Mouse (Mus musculus) liver, embryonic 16.5 days (tissue): Measurements from ENCODE around the gene Srp72. TPM values are rescaled to one million over a fixed set of nuclear protein-coding genes. Genes with fewer than 3 reads are reported as not detected.

Experiments
- ATAC-seq: fragments of 200-750 bp; cut with Nextera tagmentation; 2 replicates; pipeline ENCODE4 v1.8.0; 2017; ENCODE audit warnings: low read depth, mild to moderate bottlenecking, moderate number of reproducible peaks, moderate library complexity
- H3K27ac ChIP-seq: fragments of 300-500 bp; sonication (generic); 2 replicates; pipeline ENCODE4 v1.5.1; 2014; ENCODE audit warnings: mild to moderate bottlenecking, low read length
- H3K27me3 ChIP-seq: fragments of 300-500 bp; sonication (generic); 2 replicates; pipeline ENCODE4 v1.6.1; 2014; ENCODE audit warnings: low read depth, low read length, mixed read lengths; ENCODE audit not compliant: control insufficient read depth, insufficient read depth
- H3K36me3 ChIP-seq: fragments of 300-500 bp; sonication (generic); 2 replicates; pipeline ENCODE4 v1.6.1; 2014; ENCODE audit warnings: mild to moderate bottlenecking; ENCODE audit not compliant: control insufficient read depth, insufficient read depth
- H3K4me1 ChIP-seq: fragments of 300-500 bp; sonication (generic); 2 replicates; pipeline ENCODE4 v1.6.1; 2014; ENCODE audit warnings: low read depth, low read length, mixed read lengths; ENCODE audit not compliant: control insufficient read depth
- H3K4me2 ChIP-seq: fragments of 300-500 bp; sonication (generic); 2 replicates; pipeline ENCODE4 v1.6.1; 2014; ENCODE audit warnings: low read depth, low read length, mixed read lengths
- H3K4me3 ChIP-seq: fragments of 300-500 bp; sonication (generic); 2 replicates; pipeline ENCODE4 v1.5.1; 2014; ENCODE audit warnings: low read depth, mild to moderate bottlenecking, low read length
- H3K9ac ChIP-seq: fragments of 300-500 bp; sonication (generic); 2 replicates; pipeline ENCODE4 v1.6.1; 2014; ENCODE audit warnings: low read depth, low read length
- H3K9me3 ChIP-seq: fragments of 300-500 bp; sonication (generic); replicated peaks from 2 replicates; pipeline ENCODE4 v1.6.1; 2016; ENCODE audit warnings: low read length; ENCODE audit not compliant: control insufficient read depth
- WGBS: fragments of 180-500 bp; shearing (Covaris S2); extraction: QIAGEN DNeasy Blood & Tissue Kit; methylation state at CpG from one replicate; pipeline ENCODE4 v1.1.7; 2014; ENCODE audit not compliant: insufficient replicate concordance; 5-methylcytosine and 5-hydroxymethylcytosine counted together
- polyA plus RNA-seq: library from polyadenylated mRNA; unstranded; fragments of >200 nt; fragmentation: Nextera tagmentation; extraction: Ambion mirVana; gene quantifications from 2 replicates; pipeline ENCODE4 v1.2.1, GENCODE M21; 2015

Gene Srp72
- polyA plus RNA-seq, 1 experiment from 2014 or later: 43.9 TPM

- peaks cover 40% of the 10 kb centered on the region for H3K36me3 ChIP-seq
Measured at GRCm38 (mm10) chr5:76984015-76984414, 9.5 kb downstream of the Srp72 start.

GRCm38 (mm10) chr5:76990789-76991188 is 16.3 kb downstream of the Srp72 start:
- H3K4me1 ChIP-seq: peaks cover 13% of the 10 kb centered on the region
- H3K4me3 ChIP-seq: no peak overlapping the region
- peak overlapping the region; percentile 59 for H3K27ac ChIP-seq
- peaks cover 53% of the 10 kb centered on the region for H3K36me3 ChIP-seq
- 37% methylated on average over 3 of the region's 3 CpGs for WGBS
- no peaks in the 10 kb centered on the region for H3K27me3 ChIP-seq
- peak; percentile 62; the same call in 1 of the 2 replicates for ATAC-seq
- no peak overlapping the region for H3K9ac ChIP-seq
- peak overlapping the region; percentile 30; the same call in 1 of the 2 replicates for H3K4me2 ChIP-seq
- H3K9me3 ChIP-seq: no peaks in the 10 kb centered on the region

More at GRCm38 (mm10) chr5:76984015-76984414, 9.5 kb downstream of the Srp72 start:
- Histone ChIP-seq H3K4me3 (no peak overlapping the region), H3K9me3 (no peaks in the 10 kb centered on the region), H3K4me1 (no peaks in the 10 kb centered on the region), H3K27me3 (no peaks in the 10 kb centered on the region), H3K27ac (no peak overlapping the region), H3K9ac (no peak overlapping the region), H3K4me2 (no peak overlapping the region)
- ATAC-seq: no peak
- 80% methylated on average over 11 of the region's 11 CpGs for WGBS

- WGBS: 57% methylated on average over 5 of the region's 5 CpGs
- peaks cover 13% of the 10 kb centered on the region for H3K4me1 ChIP-seq
- peak; percentile 89 for ATAC-seq
- 0 out of 2 replicates have a peak overlapping the region, but pooled peaks have one; percentile 17 for H3K4me2 ChIP-seq
- H3K9ac ChIP-seq: no peak overlapping the region; the same call in 1 of the 2 replicates
- H3K4me3 ChIP-seq: no peak overlapping the region
- no peaks in the 10 kb centered on the region for H3K9me3 ChIP-seq
- peaks cover 73% of the 10 kb centered on the region for H3K36me3 ChIP-seq
- H3K27me3 ChIP-seq: no peaks in the 10 kb centered on the region
- peak overlapping the region; percentile 79 for H3K27ac ChIP-seq
Measured at GRCm38 (mm10) chr5:76993174-76993814, 18.8 kb downstream of the Srp72 start.

- Histone ChIP-seq H3K9ac (no peak overlapping the region), H3K9me3 (no peaks in the 10 kb centered on the region), H3K27me3 (no peaks in the 10 kb centered on the region), H3K27ac (no peak overlapping the region), H3K4me3 (no peak overlapping the region), H3K36me3 (peaks cover 46% of the 10 kb centered on the region), H3K4me1 (no peaks in the 10 kb centered on the region), H3K4me2 (no peak overlapping the region)
- no peak for ATAC-seq
- WGBS: 65% methylated on average over 5 of the region's 5 CpGs
Measured at GRCm38 (mm10) chr5:76998416-76998815, 23.9 kb downstream of the Srp72 start.

- H3K4me3 ChIP-seq: no peak overlapping the region
- ATAC-seq: no peak
- no peak overlapping the region for H3K4me2 ChIP-seq
- H3K36me3 ChIP-seq: peaks cover 22% of the 10 kb centered on the region
- no peaks in the 10 kb centered on the region for H3K9me3 ChIP-seq
- H3K9ac ChIP-seq: no peak overlapping the region
- 84% methylated on average over 17 of the region's 17 CpGs for WGBS
- H3K27ac ChIP-seq: no peak overlapping the region
- no peaks in the 10 kb centered on the region for H3K4me1 ChIP-seq
- no peaks in the 10 kb centered on the region for H3K27me3 ChIP-seq
Measured at GRCm38 (mm10) chr5:77001192-77001591, 26.7 kb downstream of the Srp72 start.

- Histone ChIP-seq H3K9me3 (no peaks in the 10 kb centered on the region), H3K4me3 (no peak within 1 kb of the TSS), H3K4me1 (no peaks in the 10 kb centered on the region), H3K9ac (no peak within 1 kb of the TSS), H3K27me3 (no peaks in the 10 kb centered on the region), H3K27ac (no peak within 1 kb of the TSS), H3K4me2 (no peak within 1 kb of the TSS), H3K36me3 (peaks cover 5% of the 10 kb centered on the region)
- 81% methylated on average over 6 of the region's 6 CpGs for WGBS
- ATAC-seq: no peak
Measured at GRCm38 (mm10) chr5:77004051-77004821, 29.8 kb downstream of the Srp72 start, which contains the start of gene Arl9. TSS of gene Arl9 (plus strand) at chr5:77004055.

GRCm38 (mm10) chr5:77010352-77010751 is 35.9 kb downstream of the Srp72 start:
- H3K9me3 ChIP-seq: no peaks in the 10 kb centered on the region
- H3K9ac ChIP-seq: no peak overlapping the region
- peak; percentile 41 for ATAC-seq
- peaks cover 4% of the 10 kb centered on the region for H3K4me1 ChIP-seq
- H3K4me2 ChIP-seq: no peak overlapping the region
- 52% methylated on average over 9 of the region's 9 CpGs for WGBS
- H3K36me3 ChIP-seq: no peaks in the 10 kb centered on the region
- H3K27me3 ChIP-seq: no peaks in the 10 kb centered on the region
- no peak overlapping the region for H3K4me3 ChIP-seq
- H3K27ac ChIP-seq: no peak overlapping the region

GRCm38 (mm10) chr5:77011082-77011481 is 36.6 kb downstream of the Srp72 start:
- WGBS: 31% methylated on average over 3 of the region's 3 CpGs
- Histone ChIP-seq H3K4me2 (no peak overlapping the region), H3K4me3 (no peak overlapping the region), H3K27ac (0 out of 2 replicates have a peak overlapping the region, but pooled peaks have one; percentile 37), H3K4me1 (peaks cover 10% of the 10 kb centered on the region), H3K9ac (no peak overlapping the region), H3K27me3 (no peaks in the 10 kb centered on the region), H3K9me3 (no peaks in the 10 kb centered on the region), H3K36me3 (no peaks in the 10 kb centered on the region)
- peak; percentile 55 for ATAC-seq

- WGBS: 54% methylated on average over 3 of the region's 3 CpGs
- H3K9ac ChIP-seq: no peak overlapping the region
- H3K9me3 ChIP-seq: no peaks in the 10 kb centered on the region
- H3K4me1 ChIP-seq: peaks cover 12% of the 10 kb centered on the region
- H3K4me3 ChIP-seq: no peak overlapping the region
- no peak for ATAC-seq
- H3K36me3 ChIP-seq: no peaks in the 10 kb centered on the region
- H3K27ac ChIP-seq: no peak overlapping the region
- H3K27me3 ChIP-seq: no peaks in the 10 kb centered on the region
- H3K4me2 ChIP-seq: no peak overlapping the region
Measured at GRCm38 (mm10) chr5:77013171-77013570, 38.7 kb downstream of the Srp72 start.
